Mouse (Mus musculus): Measurements from ENCODE around the gene Gas6. TPM values are rescaled to one million over a fixed set of nuclear protein-coding genes. Genes with fewer than 3 reads are reported as not detected.

The Gas6 gene
- total RNA-seq, 1 experiment, result 28.8 TPM

GRCm38 (mm10) chr8:13436052-13436451 is 58.2 kb downstream of the Gas6 start:
- no peaks in the 10 kb centered on the region for H3K36me3 ChIP-seq (ENCODE audit: control insufficient read depth, insufficient read depth, low read length, poor library complexity, severe bottlenecking)
- no peak overlapping the region for H3K27ac ChIP-seq (ENCODE audit: insufficient read depth, low read depth, low read length, poor library complexity, severe bottlenecking)
- H3K4me1 ChIP-seq (ENCODE audit: control insufficient read depth in 2 of 2, insufficient read depth in 2 of 2, low read length in 2 of 2, poor library complexity in 1 of 2), result no peaks in the 10 kb centered on the region
- DNase-seq (ENCODE audit: low read depth, low spot score), result no peak
- no peak overlapping the region for H3K9ac ChIP-seq (ENCODE audit: insufficient read depth, low read depth, low read length, poor library complexity, severe bottlenecking)
- no peak for TF ChIP-seq HCFC1 (IDR thresholded peaks at IDR 0.05; ENCODE audit: borderline replicate concordance, insufficient read depth, low read length)
- no peak for TF ChIP-seq ZNF384 (IDR thresholded peaks at IDR 0.05; ENCODE audit: low read depth, low read length)
- no peak for TF ChIP-seq ZC3H11A (IDR thresholded peaks at IDR 0.05; ENCODE audit: borderline replicate concordance, low read depth, low read length)
- no peak for TF ChIP-seq MAFK (IDR thresholded peaks at IDR 0.05; ENCODE audit: insufficient read depth, low read depth, low read length)
- no peak for TF ChIP-seq CHD2 (IDR thresholded peaks at IDR 0.05; ENCODE audit: low read depth, low read length)
- H3K4me3 ChIP-seq (ENCODE audit: insufficient read depth in 1 of 2, low read depth in 1 of 2, low read length in 2 of 2, poor library complexity in 1 of 2, severe bottlenecking in 1 of 2), result no peak overlapping the region
- in situ Hi-C loops (cut with MboI; ENCODE audit: low sequenced_read_pairs in 2 of 2, unreplicated experiment in 2 of 2), result no loop called here
- H3K9me3 ChIP-seq (ENCODE audit: control insufficient read depth, insufficient read depth, low read depth, low read length), result no peaks in the 10 kb centered on the region

- no peak for TF ChIP-seq CHD2 (IDR thresholded peaks at IDR 0.05; ENCODE audit: low read depth, low read length)
- TF ChIP-seq ZNF384 (IDR thresholded peaks at IDR 0.05; ENCODE audit: low read depth, low read length), result no peak
- no peak for TF ChIP-seq HCFC1 (IDR thresholded peaks at IDR 0.05; ENCODE audit: borderline replicate concordance, insufficient read depth, low read length)
- TF ChIP-seq ZC3H11A (IDR thresholded peaks at IDR 0.05; ENCODE audit: borderline replicate concordance, low read depth, low read length), result no peak
- TF ChIP-seq MAFK (IDR thresholded peaks at IDR 0.05; ENCODE audit: insufficient read depth, low read depth, low read length), result no peak
- in situ Hi-C loops (cut with MboI; ENCODE audit: low sequenced_read_pairs in 2 of 2, unreplicated experiment in 2 of 2), result no loop called here
- H3K27ac ChIP-seq (ENCODE audit: insufficient read depth, low read depth, low read length, poor library complexity, severe bottlenecking), result no peak within 1 kb of the TSS
- H3K36me3 ChIP-seq (ENCODE audit: control insufficient read depth, insufficient read depth, low read length, poor library complexity, severe bottlenecking), result no peaks in the 10 kb centered on the region
- no peaks in the 10 kb centered on the region for H3K9me3 ChIP-seq (ENCODE audit: control insufficient read depth, insufficient read depth, low read depth, low read length)
- DNase-seq (ENCODE audit: low read depth, low spot score), result no peak
- no peak within 1 kb of the TSS for H3K4me3 ChIP-seq (ENCODE audit: insufficient read depth in 1 of 2, low read depth in 1 of 2, low read length in 2 of 2, poor library complexity in 1 of 2, severe bottlenecking in 1 of 2)
- H3K9ac ChIP-seq (ENCODE audit: insufficient read depth, low read depth, low read length, poor library complexity, severe bottlenecking), result no peak within 1 kb of the TSS
- H3K4me1 ChIP-seq (ENCODE audit: control insufficient read depth in 2 of 2, insufficient read depth in 2 of 2, low read length in 2 of 2, poor library complexity in 1 of 2), result no peaks in the 10 kb centered on the region
These were observed 59.4 kb downstream of the Gas6 start, which contains the start of gene Tmem255b for GRCm38 (mm10) chr8:13434889-13435288. TSS of gene Tmem255b (plus strand) at chr8:13435189.

- TF ChIP-seq ZC3H11A (IDR thresholded peaks at IDR 0.05; ENCODE audit: borderline replicate concordance, low read depth, low read length) (no peak), HCFC1 (IDR thresholded peaks at IDR 0.05; ENCODE audit: borderline replicate concordance, insufficient read depth, low read length) (no peak), ZNF384 (IDR thresholded peaks at IDR 0.05; ENCODE audit: low read depth, low read length) (no peak), CHD2 (IDR thresholded peaks at IDR 0.05; ENCODE audit: low read depth, low read length) (no peak), MAFK (IDR thresholded peaks at IDR 0.05; ENCODE audit: insufficient read depth, low read depth, low read length) (no peak)
- no peak overlapping the region for H3K27ac ChIP-seq (ENCODE audit: insufficient read depth, low read depth, low read length, poor library complexity, severe bottlenecking)
- H3K9ac ChIP-seq (ENCODE audit: insufficient read depth, low read depth, low read length, poor library complexity, severe bottlenecking), result no peak overlapping the region
- in situ Hi-C loops (cut with MboI; ENCODE audit: low sequenced_read_pairs in 2 of 2, unreplicated experiment in 2 of 2), result no loop called here
- H3K4me3 ChIP-seq (ENCODE audit: insufficient read depth in 1 of 2, low read depth in 1 of 2, low read length in 2 of 2, poor library complexity in 1 of 2, severe bottlenecking in 1 of 2), result no peak overlapping the region
- no peaks in the 10 kb centered on the region for H3K36me3 ChIP-seq (ENCODE audit: control insufficient read depth, insufficient read depth, low read length, poor library complexity, severe bottlenecking)
- H3K9me3 ChIP-seq (ENCODE audit: control insufficient read depth, insufficient read depth, low read depth, low read length), result no peaks in the 10 kb centered on the region
- H3K4me1 ChIP-seq (ENCODE audit: control insufficient read depth in 2 of 2, insufficient read depth in 2 of 2, low read length in 2 of 2, poor library complexity in 1 of 2), result no peaks in the 10 kb centered on the region
- no peak for DNase-seq (ENCODE audit: low read depth, low spot score)
These were observed 61.2 kb downstream of the Gas6 start for GRCm38 (mm10) chr8:13433130-13433529.

GRCm38 (mm10) chr8:13430866-13431265 is 63.4 kb downstream of the Gas6 start:
- Histone ChIP-seq H3K9ac (ENCODE audit: insufficient read depth, low read depth, low read length, poor library complexity, severe bottlenecking) (no peak overlapping the region), H3K4me3 (ENCODE audit: insufficient read depth in 1 of 2, low read depth in 1 of 2, low read length in 2 of 2, poor library complexity in 1 of 2, severe bottlenecking in 1 of 2) (no peak overlapping the region)
- in situ Hi-C loops (cut with MboI; ENCODE audit: low sequenced_read_pairs in 2 of 2, unreplicated experiment in 2 of 2), result no loop called here

GRCm38 (mm10) chr8:13430412-13430811 is 63.9 kb downstream of the Gas6 start:
- no peak overlapping the region for H3K27ac ChIP-seq (ENCODE audit: insufficient read depth, low read depth, low read length, poor library complexity, severe bottlenecking)
- H3K9me3 ChIP-seq (ENCODE audit: control insufficient read depth, insufficient read depth, low read depth, low read length), result no peaks in the 10 kb centered on the region
- no peaks in the 10 kb centered on the region for H3K36me3 ChIP-seq (ENCODE audit: control insufficient read depth, insufficient read depth, low read length, poor library complexity, severe bottlenecking)
- no peak for DNase-seq (ENCODE audit: low read depth, low spot score)
- in situ Hi-C loops (cut with MboI; ENCODE audit: low sequenced_read_pairs in 2 of 2, unreplicated experiment in 2 of 2), result no loop called here
- H3K4me1 ChIP-seq (ENCODE audit: control insufficient read depth in 2 of 2, insufficient read depth in 2 of 2, low read length in 2 of 2, poor library complexity in 1 of 2), result no peaks in the 10 kb centered on the region
- TF ChIP-seq CHD2 (IDR thresholded peaks at IDR 0.05; ENCODE audit: low read depth, low read length) (no peak), ZNF384 (IDR thresholded peaks at IDR 0.05; ENCODE audit: low read depth, low read length) (no peak), HCFC1 (IDR thresholded peaks at IDR 0.05; ENCODE audit: borderline replicate concordance, insufficient read depth, low read length) (no peak)
- no peak overlapping the region for H3K4me3 ChIP-seq (ENCODE audit: insufficient read depth in 1 of 2, low read depth in 1 of 2, low read length in 2 of 2, poor library complexity in 1 of 2, severe bottlenecking in 1 of 2)
- no peak overlapping the region for H3K9ac ChIP-seq (ENCODE audit: insufficient read depth, low read depth, low read length, poor library complexity, severe bottlenecking)

More at GRCm38 (mm10) chr8:13430866-13431265, 63.4 kb downstream of the Gas6 start:
- H3K9me3 ChIP-seq (ENCODE audit: control insufficient read depth, insufficient read depth, low read depth, low read length), result no peaks in the 10 kb centered on the region
- no peak overlapping the region for H3K27ac ChIP-seq (ENCODE audit: insufficient read depth, low read depth, low read length, poor library complexity, severe bottlenecking)
- TF ChIP-seq ZC3H11A (IDR thresholded peaks at IDR 0.05; ENCODE audit: borderline replicate concordance, low read depth, low read length) (no peak), CHD2 (IDR thresholded peaks at IDR 0.05; ENCODE audit: low read depth, low read length) (no peak), ZNF384 (IDR thresholded peaks at IDR 0.05; ENCODE audit: low read depth, low read length) (no peak), MAFK (IDR thresholded peaks at IDR 0.05; ENCODE audit: insufficient read depth, low read depth, low read length) (no peak), HCFC1 (IDR thresholded peaks at IDR 0.05; ENCODE audit: borderline replicate concordance, insufficient read depth, low read length) (no peak)
- no peaks in the 10 kb centered on the region for H3K4me1 ChIP-seq (ENCODE audit: control insufficient read depth in 2 of 2, insufficient read depth in 2 of 2, low read length in 2 of 2, poor library complexity in 1 of 2)
- DNase-seq (ENCODE audit: low read depth, low spot score), result no peak
- H3K36me3 ChIP-seq (ENCODE audit: control insufficient read depth, insufficient read depth, low read length, poor library complexity, severe bottlenecking), result no peaks in the 10 kb centered on the region

Data from ES-E14 (cell line).